Mouse (Mus musculus): ENCODE measurements around the gene Car6. TPM values are rescaled to one million over a fixed set of nuclear protein-coding genes. Genes with fewer than 3 reads are reported as not detected.

The Car6 gene
- polyA plus RNA-seq, 1 experiment from 2014 or later, result 0.18 TPM

DNA sequence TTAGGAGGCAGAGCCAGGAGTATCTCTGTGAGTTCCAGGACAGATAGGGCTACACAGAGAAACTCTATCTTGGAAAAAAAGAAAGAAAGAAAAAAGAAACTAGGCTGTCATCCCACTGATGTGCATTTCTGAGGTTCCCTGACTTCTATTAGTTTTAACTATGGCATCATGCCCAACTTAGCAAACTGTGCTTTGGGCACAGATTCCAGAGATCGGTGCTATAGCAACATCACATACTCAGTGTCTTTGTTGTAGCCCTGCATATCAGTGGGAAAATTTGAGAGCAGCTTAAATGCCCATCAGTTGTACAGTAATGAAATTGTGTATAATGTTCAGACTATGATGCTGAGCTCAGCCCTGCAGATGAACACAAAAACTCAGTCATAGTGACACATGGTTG, 24.6 kb upstream of the Car6 start:
- 93% methylated on average over 1 of the region's 1 CpGs for WGBS

DNA sequence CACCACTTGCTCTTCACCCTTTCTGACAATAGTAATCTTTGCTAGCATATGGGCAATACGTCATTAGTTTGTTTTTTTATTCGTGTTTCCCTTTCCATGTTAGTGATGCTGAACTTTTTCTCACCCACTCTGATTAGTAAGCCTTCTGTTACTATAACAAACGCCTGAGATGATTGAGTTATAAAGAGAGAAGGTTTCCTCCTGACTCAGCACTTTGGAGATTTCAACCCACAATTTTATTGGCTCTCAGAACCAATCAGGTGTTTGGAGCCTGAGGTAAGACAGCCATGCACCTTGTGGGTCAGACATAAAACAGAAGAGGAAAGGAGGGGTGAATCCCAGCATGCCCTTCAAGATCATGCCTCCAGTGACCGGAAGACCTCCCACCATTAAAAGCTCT, 22.7 kb upstream of the Car6 start:
- Histone ChIP-seq H3K27ac (replicated peaks; ENCODE audit: low read depth, low read length) (no peak overlapping the region), H3K36me3 (replicated peaks; ENCODE audit: control insufficient read depth, insufficient read depth, low read depth, low read length) (no peaks in the 10 kb centered on the region), H3K27me3 (ENCODE audit: control insufficient read depth, insufficient read depth, low read length) (no peaks in the 10 kb centered on the region), H3K9me3 (replicated peaks; ENCODE audit: control insufficient read depth, low read length) (no peaks in the 10 kb centered on the region), H3K4me3 (ENCODE audit: low read depth, low read length) (no peak overlapping the region), H3K9ac (replicated peaks; ENCODE audit: low read length) (no peak overlapping the region), H3K4me1 (ENCODE audit: control insufficient read depth, insufficient read depth, low read length) (no peaks in the 10 kb centered on the region), H3K4me2 (ENCODE audit: low read depth, low read length) (no peak overlapping the region)
- DNase-seq (ENCODE audit: low spot score) (no peak), ATAC-seq (replicated peaks; ENCODE audit: insufficient number of reproducible peaks, low FRiP score, low TSS enrichment, low read depth) (no peak)
- WGBS, result 88% methylated on average over 4 of the region's 4 CpGs

More for the DNA sequence above, 24.6 kb upstream of the Car6 start:
- Histone ChIP-seq H3K9ac (replicated peaks; ENCODE audit: low read length) (no peak overlapping the region), H3K4me1 (ENCODE audit: control insufficient read depth, insufficient read depth, low read length) (peaks cover 1% of the 10 kb centered on the region; the same call in 1 of the 2 replicates), H3K27me3 (ENCODE audit: control insufficient read depth, insufficient read depth, low read length) (no peaks in the 10 kb centered on the region), H3K27ac (replicated peaks; ENCODE audit: low read depth, low read length) (no peak overlapping the region), H3K36me3 (replicated peaks; ENCODE audit: control insufficient read depth, insufficient read depth, low read depth, low read length) (no peaks in the 10 kb centered on the region), H3K4me3 (ENCODE audit: low read depth, low read length) (no peak overlapping the region), H3K9me3 (replicated peaks; ENCODE audit: control insufficient read depth, low read length) (no peaks in the 10 kb centered on the region), H3K4me2 (ENCODE audit: low read depth, low read length) (no peak overlapping the region)
- DNase-seq (ENCODE audit: low spot score) (no peak), ATAC-seq (replicated peaks; ENCODE audit: insufficient number of reproducible peaks, low FRiP score, low TSS enrichment, low read depth) (no peak)

DNA sequence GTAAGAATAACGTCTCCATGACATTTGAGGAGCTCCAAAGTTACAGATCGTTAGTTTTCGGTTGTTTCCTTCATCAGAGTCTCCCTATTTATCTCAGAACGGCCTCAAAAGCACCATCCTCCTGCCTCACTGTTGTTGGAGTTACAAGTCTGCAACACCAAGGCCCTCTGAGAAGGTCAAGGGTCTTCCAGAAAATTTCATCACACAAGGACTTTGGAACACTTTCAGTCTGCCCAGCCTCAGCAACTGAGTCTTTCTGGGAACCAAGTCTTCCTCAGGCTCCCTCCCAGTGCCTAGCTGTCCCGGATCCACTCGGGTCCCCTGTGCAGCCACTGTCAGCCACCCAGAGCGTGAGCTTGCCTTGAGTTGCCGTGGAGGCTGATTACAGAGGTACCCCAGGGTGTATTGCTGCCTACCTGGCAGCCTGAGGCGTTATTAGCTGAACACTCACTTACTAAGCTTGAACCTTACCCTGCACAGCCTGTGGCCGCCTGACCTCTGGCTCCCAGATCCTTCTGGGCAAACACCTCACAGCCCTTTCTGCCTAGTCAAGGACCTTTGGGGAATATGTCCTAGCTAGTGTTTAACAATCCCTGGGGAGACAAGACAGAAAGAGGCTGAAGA, 20.0 kb upstream of the Car6 start:
- 39% methylated on average over 10 of the region's 10 CpGs for WGBS
- Histone ChIP-seq H3K9me3 (replicated peaks; ENCODE audit: control insufficient read depth, low read length) (no peaks in the 10 kb centered on the region), H3K4me2 (ENCODE audit: low read depth, low read length) (peak overlapping the region; percentile 13; the same call in 1 of the 2 replicates), H3K4me1 (ENCODE audit: control insufficient read depth, insufficient read depth, low read length) (no peaks in the 10 kb centered on the region), H3K27me3 (ENCODE audit: control insufficient read depth, insufficient read depth, low read length) (no peaks in the 10 kb centered on the region), H3K27ac (replicated peaks; ENCODE audit: low read depth, low read length) (no peak overlapping the region), H3K9ac (replicated peaks; ENCODE audit: low read length) (no peak overlapping the region; the same call in 1 of the 2 replicates), H3K36me3 (replicated peaks; ENCODE audit: control insufficient read depth, insufficient read depth, low read depth, low read length) (no peaks in the 10 kb centered on the region), H3K4me3 (ENCODE audit: low read depth, low read length) (no peak overlapping the region)
- no peak for ATAC-seq (replicated peaks; ENCODE audit: insufficient number of reproducible peaks, low FRiP score, low TSS enrichment, low read depth)
- no peak for DNase-seq (ENCODE audit: low spot score)

DNA sequence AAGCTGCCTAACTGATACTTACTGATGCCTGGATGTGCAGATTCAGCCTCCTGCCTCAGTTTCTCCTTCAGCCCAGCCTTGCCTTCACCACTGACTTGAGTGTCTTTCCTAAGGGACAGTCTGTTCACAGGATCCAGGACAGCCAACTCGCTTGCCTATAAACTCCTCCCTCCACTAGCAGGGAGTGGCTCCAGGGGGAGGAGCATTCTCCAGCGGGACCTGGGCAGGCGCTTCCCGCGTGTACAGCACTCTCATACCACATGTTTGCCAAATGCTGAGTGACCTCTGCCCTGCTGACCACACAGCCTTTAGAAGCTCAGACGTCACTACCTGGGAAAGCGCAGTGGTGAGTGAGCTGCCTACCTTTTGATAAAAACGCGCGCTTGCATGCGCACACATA, 19.5 kb upstream of the Car6 start:
- Histone ChIP-seq H3K9ac (replicated peaks; ENCODE audit: low read length) (no peak overlapping the region; the same call in 1 of the 2 replicates), H3K36me3 (replicated peaks; ENCODE audit: control insufficient read depth, insufficient read depth, low read depth, low read length) (no peaks in the 10 kb centered on the region), H3K27ac (replicated peaks; ENCODE audit: low read depth, low read length) (no peak overlapping the region), H3K9me3 (replicated peaks; ENCODE audit: control insufficient read depth, low read length) (no peaks in the 10 kb centered on the region), H3K4me1 (ENCODE audit: control insufficient read depth, insufficient read depth, low read length) (no peaks in the 10 kb centered on the region), H3K4me2 (ENCODE audit: low read depth, low read length) (peak overlapping the region; percentile 13; the same call in 1 of the 2 replicates), H3K27me3 (ENCODE audit: control insufficient read depth, insufficient read depth, low read length) (no peaks in the 10 kb centered on the region), H3K4me3 (ENCODE audit: low read depth, low read length) (no peak overlapping the region)
- peak; percentile 54 for DNase-seq (ENCODE audit: low spot score)
- no peak for ATAC-seq (replicated peaks; ENCODE audit: insufficient number of reproducible peaks, low FRiP score, low TSS enrichment, low read depth)
- 16% methylated on average over 11 of the region's 11 CpGs for WGBS

DNA sequence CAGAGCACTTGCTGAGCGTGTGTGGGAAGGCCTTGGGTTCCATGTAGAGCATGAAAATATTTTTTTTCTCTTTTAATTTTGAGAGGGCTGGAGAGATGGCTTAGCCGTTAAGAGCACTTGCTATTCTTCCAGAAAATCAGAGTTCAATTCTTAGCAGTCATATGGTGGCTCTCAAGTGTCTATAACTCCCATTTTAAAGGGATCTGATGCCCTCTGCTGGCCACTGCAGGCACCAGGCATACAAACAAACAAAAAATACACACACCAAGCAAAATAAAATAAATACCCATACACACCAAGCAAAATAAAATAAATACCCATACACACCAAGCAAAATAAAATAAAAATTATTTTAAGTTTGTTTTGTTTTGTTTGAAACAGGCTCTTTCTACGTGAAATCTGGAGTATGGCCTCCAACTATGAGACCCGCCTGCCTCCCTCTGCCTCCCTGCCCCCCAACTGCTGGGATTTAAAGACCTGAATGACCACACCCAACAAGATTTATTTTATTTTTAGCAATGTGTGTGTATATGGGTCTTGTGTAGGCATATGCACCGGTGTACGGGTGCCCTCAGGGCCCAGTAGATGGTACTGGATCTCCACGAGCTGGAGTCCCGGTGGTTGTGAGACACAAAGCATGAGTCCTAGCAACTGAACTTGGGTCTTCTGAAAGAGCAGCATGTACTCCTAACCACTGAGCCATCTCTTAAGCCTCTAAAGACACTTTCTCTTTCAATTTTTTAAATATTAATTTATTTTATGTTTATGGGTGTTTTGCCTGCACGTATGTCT, 18.6 kb upstream of the Car6 start:
- no peaks in the 10 kb centered on the region for H3K36me3 ChIP-seq (replicated peaks; ENCODE audit: control insufficient read depth, insufficient read depth, low read depth, low read length)
- no peak overlapping the region for H3K27ac ChIP-seq (replicated peaks; ENCODE audit: low read depth, low read length)
- H3K9me3 ChIP-seq (replicated peaks; ENCODE audit: control insufficient read depth, low read length), result no peaks in the 10 kb centered on the region
- H3K4me2 ChIP-seq (ENCODE audit: low read depth, low read length), result no peak overlapping the region
- H3K4me1 ChIP-seq (ENCODE audit: control insufficient read depth, insufficient read depth, low read length), result no peaks in the 10 kb centered on the region
- H3K4me3 ChIP-seq (ENCODE audit: low read depth, low read length), result no peak overlapping the region
- ATAC-seq (replicated peaks; ENCODE audit: insufficient number of reproducible peaks, low FRiP score, low TSS enrichment, low read depth) (no peak), DNase-seq (ENCODE audit: low spot score) (peak; percentile 80)
- WGBS, result 68% methylated on average over 9 of the region's 9 CpGs
- H3K27me3 ChIP-seq (ENCODE audit: control insufficient read depth, insufficient read depth, low read length), result no peaks in the 10 kb centered on the region
- H3K9ac ChIP-seq (replicated peaks; ENCODE audit: low read length), result no peak overlapping the region

DNA sequence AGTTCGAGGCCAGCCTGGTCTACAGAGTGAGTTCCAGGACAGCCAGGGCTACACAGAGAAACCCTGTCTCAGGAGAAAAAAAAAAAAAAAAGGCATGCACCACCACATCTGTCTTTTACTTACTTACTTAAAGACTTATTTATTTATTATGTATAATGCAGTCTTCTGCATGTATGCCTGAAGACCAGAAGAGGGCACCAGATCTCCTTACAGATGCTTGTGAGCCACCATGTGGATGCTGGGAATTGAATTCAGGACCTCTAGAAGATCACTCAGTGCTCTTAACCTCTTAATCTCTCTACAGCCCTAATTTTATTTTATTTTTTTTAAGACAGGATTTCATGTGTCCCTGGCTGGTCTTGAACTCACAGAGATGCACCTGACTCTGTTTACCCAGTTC, 16.8 kb upstream of the Car6 start:
- Histone ChIP-seq H3K4me3 (ENCODE audit: low read depth, low read length) (no peak overlapping the region), H3K4me2 (ENCODE audit: low read depth, low read length) (no peak overlapping the region), H3K9ac (replicated peaks; ENCODE audit: low read length) (no peak overlapping the region), H3K27ac (replicated peaks; ENCODE audit: low read depth, low read length) (no peak overlapping the region), H3K9me3 (replicated peaks; ENCODE audit: control insufficient read depth, low read length) (no peaks in the 10 kb centered on the region), H3K27me3 (ENCODE audit: control insufficient read depth, insufficient read depth, low read length) (no peaks in the 10 kb centered on the region), H3K4me1 (ENCODE audit: control insufficient read depth, insufficient read depth, low read length) (no peaks in the 10 kb centered on the region), H3K36me3 (replicated peaks; ENCODE audit: control insufficient read depth, insufficient read depth, low read depth, low read length) (no peaks in the 10 kb centered on the region)
- WGBS, result 100% methylated on average over 1 of the region's 1 CpGs
- DNase-seq (ENCODE audit: low spot score), result no peak
- no peak for ATAC-seq (replicated peaks; ENCODE audit: insufficient number of reproducible peaks, low FRiP score, low TSS enrichment, low read depth)

DNA sequence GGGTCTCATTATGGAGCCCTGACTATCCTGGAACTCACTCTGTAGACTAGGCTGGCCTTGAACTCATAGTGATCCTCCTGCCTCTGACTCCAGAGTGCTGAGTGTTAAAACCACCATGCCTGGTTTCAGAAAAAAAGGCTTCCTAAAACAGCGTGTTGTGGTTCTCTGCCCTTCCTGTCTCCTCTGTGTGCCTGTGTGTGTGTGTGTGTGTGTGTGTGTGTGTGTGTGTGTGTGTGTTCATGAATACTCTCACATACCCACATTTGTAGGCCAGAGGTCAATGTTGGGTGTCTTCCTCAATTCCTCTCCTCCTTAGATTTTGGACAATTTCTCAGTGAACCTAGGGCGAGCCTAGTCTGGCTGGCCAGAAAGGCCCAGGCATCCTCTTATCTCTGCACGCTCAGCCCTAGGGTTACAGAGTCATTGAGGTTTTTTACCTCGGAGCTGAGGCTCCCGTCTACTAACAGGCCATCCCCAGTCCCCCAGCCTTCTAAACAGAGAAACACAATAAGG, 16.0 kb upstream of the Car6 start:
- H3K9ac ChIP-seq (replicated peaks; ENCODE audit: low read length), result no peak overlapping the region
- no peak for DNase-seq (ENCODE audit: low spot score)
- no peaks in the 10 kb centered on the region for H3K36me3 ChIP-seq (replicated peaks; ENCODE audit: control insufficient read depth, insufficient read depth, low read depth, low read length)
- H3K4me3 ChIP-seq (ENCODE audit: low read depth, low read length), result no peak overlapping the region
- no peak overlapping the region for H3K4me2 ChIP-seq (ENCODE audit: low read depth, low read length)
- H3K9me3 ChIP-seq (replicated peaks; ENCODE audit: control insufficient read depth, low read length), result no peaks in the 10 kb centered on the region
- WGBS, result 73% methylated on average over 5 of the region's 5 CpGs
- H3K4me1 ChIP-seq (ENCODE audit: control insufficient read depth, insufficient read depth, low read length), result no peaks in the 10 kb centered on the region
- H3K27ac ChIP-seq (replicated peaks; ENCODE audit: low read depth, low read length), result no peak overlapping the region
- no peak for ATAC-seq (replicated peaks; ENCODE audit: insufficient number of reproducible peaks, low FRiP score, low TSS enrichment, low read depth)
- no peaks in the 10 kb centered on the region for H3K27me3 ChIP-seq (ENCODE audit: control insufficient read depth, insufficient read depth, low read length)

DNA sequence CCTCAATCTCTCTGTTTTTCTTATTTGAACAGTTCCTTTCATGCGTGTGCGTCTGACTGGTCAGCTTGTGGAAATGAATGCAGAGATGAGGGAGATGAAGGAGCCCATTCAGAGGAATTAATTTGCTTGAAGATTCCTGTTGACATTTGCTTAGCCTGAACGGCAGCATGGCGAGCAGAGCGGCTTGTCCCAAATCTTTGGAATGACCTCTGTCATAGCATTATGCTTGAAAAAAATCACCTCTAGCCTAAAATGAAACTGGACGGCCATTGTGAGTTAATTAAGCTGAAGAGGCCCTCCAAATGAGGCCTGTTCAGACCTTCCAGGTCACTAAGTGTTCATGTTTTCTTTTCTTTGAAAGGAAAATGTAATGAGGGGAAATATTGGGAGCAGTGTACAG, 15.3 kb upstream of the Car6 start:
- no peak for DNase-seq (ENCODE audit: low spot score)
- no peak overlapping the region for H3K4me3 ChIP-seq (ENCODE audit: low read depth, low read length)
- no peak overlapping the region for H3K4me2 ChIP-seq (ENCODE audit: low read depth, low read length)
- WGBS, result 64% methylated on average over 6 of the region's 6 CpGs
- ATAC-seq (replicated peaks; ENCODE audit: insufficient number of reproducible peaks, low FRiP score, low TSS enrichment, low read depth), result no peak
- no peaks in the 10 kb centered on the region for H3K4me1 ChIP-seq (ENCODE audit: control insufficient read depth, insufficient read depth, low read length)
- no peaks in the 10 kb centered on the region for H3K27me3 ChIP-seq (ENCODE audit: control insufficient read depth, insufficient read depth, low read length)
- no peaks in the 10 kb centered on the region for H3K9me3 ChIP-seq (replicated peaks; ENCODE audit: control insufficient read depth, low read length)
- H3K27ac ChIP-seq (replicated peaks; ENCODE audit: low read depth, low read length), result no peak overlapping the region
- no peak overlapping the region for H3K9ac ChIP-seq (replicated peaks; ENCODE audit: low read length)
- no peaks in the 10 kb centered on the region for H3K36me3 ChIP-seq (replicated peaks; ENCODE audit: control insufficient read depth, insufficient read depth, low read depth, low read length)
